Mouse (Mus musculus) stomach, postnatal 0 days (tissue): ENCODE measurements at regions not wholly inside any gene's neighbourhood (a gene's known extent, or its start where the extent isn't known, plus 50 kb on each side); places are given as distances from the start of the nearest gene placed in this dataset.

Source experiments
- CTCF ChIP-seq: IDR thresholded peaks from 2 replicates; pipeline ENCODE4 v1.5.1; 2016; ENCODE audit warnings: antibody characterized with exemption, low read depth, mild to moderate bottlenecking, moderate library complexity
- EP300 ChIP-seq: optimal IDR thresholded peaks from 2 replicates; pipeline ENCODE3; 2016; ENCODE audit warnings: antibody characterized with exemption

GRCm38 (mm10) chr1:88798874-88799273, 96.9 kb upstream of the Arl4c start:
- TF ChIP-seq CTCF (no peak), EP300 (no peak)
